Mouse (Mus musculus): ENCODE measurements around the gene Prdm11. TPM values are rescaled to one million over a fixed set of nuclear protein-coding genes. Genes with fewer than 3 reads are reported as not detected.

Prdm11 gene
- polyA plus RNA-seq, 1 experiment = 2.6 TPM

GRCm38 (mm10) chr2:93012976-93013375, 33.0 kb downstream of the Prdm11 start:
- H3K4me1 ChIP-seq (ENCODE audit: control insufficient read depth, insufficient read depth, insufficient read length, low read length) = peaks cover 9% of the 10 kb centered on the region
- no peak overlapping the region for H3K4me3 ChIP-seq (ENCODE audit: low read depth, low read length)
- H3K36me3 ChIP-seq (ENCODE audit: control insufficient read depth, insufficient read depth, low read length) = no peaks in the 10 kb centered on the region
- TF ChIP-seq CTCF (IDR thresholded peaks at IDR 0.05; ENCODE audit: extremely low read depth, insufficient read length, insufficient replicate concordance, low read depth, low read length) = no peak
- no peak for TF ChIP-seq POLR2A (IDR thresholded peaks at IDR 0.05; ENCODE audit: low read depth, low read length)
- WGBS = 92% methylated on average over 3 of the region's 3 CpGs
- H3K27ac ChIP-seq (ENCODE audit: insufficient read depth, low read depth, low read length) = no peak overlapping the region
- peaks cover 9% of the 10 kb centered on the region; the same call in 1 of the 2 replicates for H3K27me3 ChIP-seq (ENCODE audit: control insufficient read depth, insufficient read depth, low read length)

GRCm38 (mm10) chr2:93011933-93012332, 34.0 kb downstream of the Prdm11 start:
- Histone ChIP-seq H3K27ac (ENCODE audit: insufficient read depth, low read depth, low read length) (no peak overlapping the region), H3K36me3 (ENCODE audit: control insufficient read depth, insufficient read depth, low read length) (no peaks in the 10 kb centered on the region), H3K4me1 (ENCODE audit: control insufficient read depth, insufficient read depth, insufficient read length, low read length) (peaks cover 9% of the 10 kb centered on the region), H3K4me3 (ENCODE audit: low read depth, low read length) (no peak overlapping the region), H3K27me3 (ENCODE audit: control insufficient read depth, insufficient read depth, low read length) (peaks cover 9% of the 10 kb centered on the region; the same call in 1 of the 2 replicates)
- whole genome bisulfite sequencing = 79% methylated on average over 9 of the region's 9 CpGs
- TF ChIP-seq POLR2A (IDR thresholded peaks at IDR 0.05; ENCODE audit: low read depth, low read length) (no peak), CTCF (IDR thresholded peaks at IDR 0.05; ENCODE audit: extremely low read depth, insufficient read length, insufficient replicate concordance, low read depth, low read length) (no peak)

- H3K27ac ChIP-seq (ENCODE audit: insufficient read depth, low read depth, low read length) = no peak overlapping the region
- no peaks in the 10 kb centered on the region for H3K36me3 ChIP-seq (ENCODE audit: control insufficient read depth, insufficient read depth, low read length)
- peaks cover 9% of the 10 kb centered on the region for H3K4me1 ChIP-seq (ENCODE audit: control insufficient read depth, insufficient read depth, insufficient read length, low read length)
- H3K27me3 ChIP-seq (ENCODE audit: control insufficient read depth, insufficient read depth, low read length) = peaks cover 9% of the 10 kb centered on the region; the same call in 1 of the 2 replicates
- TF ChIP-seq POLR2A (IDR thresholded peaks at IDR 0.05; ENCODE audit: low read depth, low read length) = no peak
- no peak for TF ChIP-seq CTCF (IDR thresholded peaks at IDR 0.05; ENCODE audit: extremely low read depth, insufficient read length, insufficient replicate concordance, low read depth, low read length)
- WGBS = 89% methylated on average over 5 of the region's 5 CpGs
- H3K4me3 ChIP-seq (ENCODE audit: low read depth, low read length) = no peak overlapping the region
Measured at GRCm38 (mm10) chr2:93011465-93011864, 34.5 kb downstream of the Prdm11 start.

GRCm38 (mm10) chr2:93007967-93008685, 37.8 kb downstream of the Prdm11 start:
- Histone ChIP-seq H3K27me3 (ENCODE audit: control insufficient read depth, insufficient read depth, low read length) (no peaks in the 10 kb centered on the region), H3K4me1 (ENCODE audit: control insufficient read depth, insufficient read depth, insufficient read length, low read length) (no peaks in the 10 kb centered on the region), H3K36me3 (ENCODE audit: control insufficient read depth, insufficient read depth, low read length) (no peaks in the 10 kb centered on the region), H3K27ac (ENCODE audit: insufficient read depth, low read depth, low read length) (no peak overlapping the region), H3K4me3 (ENCODE audit: low read depth, low read length) (no peak overlapping the region)
- TF ChIP-seq POLR2A (IDR thresholded peaks at IDR 0.05; ENCODE audit: low read depth, low read length) = no peak
- TF ChIP-seq CTCF (IDR thresholded peaks at IDR 0.05; ENCODE audit: extremely low read depth, insufficient read length, insufficient replicate concordance, low read depth, low read length) = no peak
- 87% methylated on average over 3 of the region's 3 CpGs for WGBS

- WGBS = 61% methylated on average over 4 of the region's 4 CpGs
- H3K36me3 ChIP-seq (ENCODE audit: control insufficient read depth, insufficient read depth, low read length) = no peaks in the 10 kb centered on the region
- H3K27ac ChIP-seq (ENCODE audit: insufficient read depth, low read depth, low read length) = no peak overlapping the region
- no peak overlapping the region for H3K4me3 ChIP-seq (ENCODE audit: low read depth, low read length)
- H3K27me3 ChIP-seq (ENCODE audit: control insufficient read depth, insufficient read depth, low read length) = no peaks in the 10 kb centered on the region
- TF ChIP-seq POLR2A (IDR thresholded peaks at IDR 0.05; ENCODE audit: low read depth, low read length) = no peak
- no peaks in the 10 kb centered on the region for H3K4me1 ChIP-seq (ENCODE audit: control insufficient read depth, insufficient read depth, insufficient read length, low read length)
Measured at GRCm38 (mm10) chr2:93005028-93005427, 40.9 kb downstream of the Prdm11 start.

GRCm38 (mm10) chr2:92991976-92992375, 54.0 kb downstream of the Prdm11 start:
- Histone ChIP-seq H3K4me1 (ENCODE audit: control insufficient read depth, insufficient read depth, insufficient read length, low read length) (peaks cover 13% of the 10 kb centered on the region), H3K27me3 (ENCODE audit: control insufficient read depth, insufficient read depth, low read length) (no peaks in the 10 kb centered on the region), H3K36me3 (ENCODE audit: control insufficient read depth, insufficient read depth, low read length) (0 out of 2 replicates have a peak, but pooled peaks cover 2% of the 10 kb centered on the region), H3K4me3 (ENCODE audit: low read depth, low read length) (no peak overlapping the region), H3K27ac (ENCODE audit: insufficient read depth, low read depth, low read length) (no peak overlapping the region)
- WGBS = 91% methylated on average over 5 of the region's 5 CpGs
- no peak for TF ChIP-seq CTCF (IDR thresholded peaks at IDR 0.05; ENCODE audit: extremely low read depth, insufficient read length, insufficient replicate concordance, low read depth, low read length)
- no peak for TF ChIP-seq POLR2A (IDR thresholded peaks at IDR 0.05; ENCODE audit: low read depth, low read length)

- Histone ChIP-seq H3K36me3 (ENCODE audit: control insufficient read depth, insufficient read depth, low read length) (0 out of 2 replicates have a peak, but pooled peaks cover 2% of the 10 kb centered on the region), H3K27ac (ENCODE audit: insufficient read depth, low read depth, low read length) (no peak overlapping the region), H3K4me3 (ENCODE audit: low read depth, low read length) (no peak overlapping the region), H3K27me3 (ENCODE audit: control insufficient read depth, insufficient read depth, low read length) (no peaks in the 10 kb centered on the region), H3K4me1 (ENCODE audit: control insufficient read depth, insufficient read depth, insufficient read length, low read length) (peaks cover 13% of the 10 kb centered on the region)
- no peak for TF ChIP-seq CTCF (IDR thresholded peaks at IDR 0.05; ENCODE audit: extremely low read depth, insufficient read length, insufficient replicate concordance, low read depth, low read length)
- no peak for TF ChIP-seq POLR2A (IDR thresholded peaks at IDR 0.05; ENCODE audit: low read depth, low read length)
- 86% methylated on average over 9 of the region's 9 CpGs for WGBS
Measured at GRCm38 (mm10) chr2:92989593-92989992, 56.4 kb downstream of the Prdm11 start.

All from small intestine, adult 2 months (tissue).